Mouse (Mus musculus): Measurements from ENCODE around the gene Sowaha.
"Not testable (repeated sequence)": the region's sequence is repeated elsewhere in the genome, so short reads cannot be mapped to it uniquely, and the experiment has no call there.

GRCm38 (mm10) chr11:53426914-53427313 lies 53.2 kb downstream of the Sowaha start:
- not testable (repeated sequence) for TF ChIP-seq CTCF (IDR thresholded peaks at IDR 0.05; ENCODE audit: control insufficient read depth, insufficient read depth, insufficient read length); CEBPB (IDR thresholded peaks at IDR 0.05; ENCODE audit: low read depth); USF1 (IDR thresholded peaks at IDR 0.05; ENCODE audit: low read depth)

Measured in C2C12 (cell line).